Mouse (Mus musculus): ENCODE data around the gene Cphx2.
"Not testable (repeated sequence)": the region's sequence is repeated elsewhere in the genome, so short reads cannot be mapped to it uniquely, and the experiment has no call there.

The Cphx2 gene

GRCm38 (mm10) chr14:26081216-26081615 is at the start of gene Cphx2:
Gene Cphx2 (plus strand): TSS chr14:26081516.
- in situ Hi-C loops (cut with MboI; ENCODE audit: low sequenced_read_pairs), result not testable (repeated sequence)

GRCm38 (mm10) chr14:26034364-26034763 is 47.0 kb upstream of the Cphx2 start:
- in situ Hi-C loops (cut with MboI; ENCODE audit: low sequenced_read_pairs), result not testable (repeated sequence)

DNA sequence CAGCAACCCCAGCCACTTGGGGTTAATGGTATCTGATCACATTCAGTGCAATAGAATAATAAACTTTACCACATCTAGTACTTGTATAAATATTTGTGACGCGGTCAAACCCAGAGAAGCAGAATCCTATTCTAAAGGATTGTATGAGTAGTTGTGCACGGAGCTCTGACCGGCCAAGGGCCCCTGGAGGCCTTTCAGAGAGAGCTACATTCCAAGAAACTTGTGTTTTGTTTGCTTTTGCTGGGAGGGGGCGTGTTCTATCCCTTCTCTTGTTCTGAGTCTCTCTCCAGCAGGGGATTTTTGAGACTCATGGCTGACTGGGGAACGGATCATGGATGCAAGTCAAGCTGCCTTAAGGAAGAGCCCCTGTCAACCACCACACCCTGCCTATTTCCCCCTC is 45.9 kb upstream of the Cphx2 start:
- in situ Hi-C loops (cut with MboI; ENCODE audit: low sequenced_read_pairs), result not testable (repeated sequence)

- in situ Hi-C loops (cut with MboI; ENCODE audit: low sequenced_read_pairs), result not testable (repeated sequence)
Measured at GRCm38 (mm10) chr14:26042611-26043010, 38.7 kb upstream of the Cphx2 start, which contains the start of gene Gm9780. Gene Gm9780 (minus strand): TSS chr14:26042711.

GRCm38 (mm10) chr14:26045007-26045406 is 36.3 kb upstream of the Cphx2 start:
- in situ Hi-C loops (cut with MboI; ENCODE audit: low sequenced_read_pairs), result not testable (repeated sequence)

GRCm38 (mm10) chr14:26047026-26047425 is 34.3 kb upstream of the Cphx2 start:
- in situ Hi-C loops (cut with MboI; ENCODE audit: low sequenced_read_pairs), result not testable (repeated sequence)

GRCm38 (mm10) chr14:26048767-26049166 is 32.5 kb upstream of the Cphx2 start:
- in situ Hi-C loops (cut with MboI; ENCODE audit: low sequenced_read_pairs), result not testable (repeated sequence)

DNA sequence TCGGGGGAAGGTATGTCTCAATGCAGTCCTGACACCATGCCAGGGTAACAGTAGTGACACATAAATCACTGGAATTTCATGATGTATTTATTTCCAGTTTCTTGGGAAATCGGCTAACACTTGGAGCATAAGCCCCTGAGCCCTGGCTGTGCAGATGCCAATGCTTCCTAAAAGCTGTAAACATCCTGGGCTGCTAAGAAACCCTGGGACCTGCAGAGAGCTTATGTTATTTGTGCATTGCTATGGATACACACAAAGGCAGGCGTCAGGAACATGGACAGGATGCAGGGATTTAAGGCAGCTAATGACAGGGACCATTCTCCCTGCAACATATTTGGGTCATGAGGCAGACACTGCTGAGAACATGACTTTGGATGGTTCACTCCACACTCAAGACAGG is 23.1 kb upstream of the Cphx2 start:
- in situ Hi-C loops (cut with MboI; ENCODE audit: low sequenced_read_pairs), result not testable (repeated sequence)

GRCm38 (mm10) chr14:26059362-26059761 is 22.0 kb upstream of the Cphx2 start:
- in situ Hi-C loops (cut with MboI; ENCODE audit: low sequenced_read_pairs), result not testable (repeated sequence)

- in situ Hi-C loops (cut with MboI; ENCODE audit: low sequenced_read_pairs), result not testable (repeated sequence)
Measured at GRCm38 (mm10) chr14:26066574-26067324, 14.6 kb upstream of the Cphx2 start.

- in situ Hi-C loops (cut with MboI; ENCODE audit: low sequenced_read_pairs), result not testable (repeated sequence)
Measured at GRCm38 (mm10) chr14:26067325-26067633, 14.0 kb upstream of the Cphx2 start, which contains the start of gene Tmem254c. Gene Tmem254c (minus strand): TSS chr14:26067355.

DNA sequence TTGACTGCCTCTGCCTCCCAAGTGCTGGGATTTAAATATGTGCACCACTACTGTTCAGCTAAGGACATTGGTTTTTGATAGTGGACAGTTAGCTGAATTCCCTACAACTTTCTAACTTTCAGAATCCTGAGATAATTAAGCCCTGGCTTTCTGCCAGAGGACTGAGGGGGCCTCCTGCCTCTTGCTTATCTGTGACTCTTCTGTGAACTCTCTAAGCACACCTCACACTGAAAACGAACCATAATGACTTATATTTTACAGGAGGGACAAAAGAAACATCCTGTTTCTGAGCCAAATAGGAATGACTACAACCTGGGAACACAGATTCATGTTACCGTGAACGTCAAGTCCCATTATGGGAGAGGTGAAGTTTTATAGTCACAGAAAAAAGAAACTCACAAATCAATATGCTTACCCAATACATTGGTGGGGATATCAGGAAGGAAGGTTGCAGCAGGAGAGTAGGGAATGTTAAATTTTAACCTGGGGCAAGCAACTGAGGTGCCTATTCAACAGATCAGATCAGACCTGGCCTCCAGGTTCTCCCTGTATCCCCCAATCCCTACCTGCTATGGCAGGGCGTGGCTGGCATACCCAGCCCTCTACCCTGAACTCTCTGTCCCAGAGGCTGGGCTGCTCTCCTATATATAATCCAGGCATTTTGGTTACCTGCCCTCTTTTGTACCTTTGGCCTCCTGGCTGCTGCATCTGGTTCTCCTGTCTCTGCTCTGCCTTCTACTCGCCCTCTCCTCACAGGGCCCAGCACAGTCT is 4.5 kb upstream of the Cphx2 start:
- in situ Hi-C loops (cut with MboI; ENCODE audit: low sequenced_read_pairs), result not testable (repeated sequence)

- in situ Hi-C loops (cut with MboI; ENCODE audit: low sequenced_read_pairs), result not testable (repeated sequence)
Measured at GRCm38 (mm10) chr14:26081997-26082396, 681 bp downstream of the Cphx2 start, which contains the start of gene Cphx3. Gene Cphx3 (plus strand): TSS chr14:26082297.

DNA sequence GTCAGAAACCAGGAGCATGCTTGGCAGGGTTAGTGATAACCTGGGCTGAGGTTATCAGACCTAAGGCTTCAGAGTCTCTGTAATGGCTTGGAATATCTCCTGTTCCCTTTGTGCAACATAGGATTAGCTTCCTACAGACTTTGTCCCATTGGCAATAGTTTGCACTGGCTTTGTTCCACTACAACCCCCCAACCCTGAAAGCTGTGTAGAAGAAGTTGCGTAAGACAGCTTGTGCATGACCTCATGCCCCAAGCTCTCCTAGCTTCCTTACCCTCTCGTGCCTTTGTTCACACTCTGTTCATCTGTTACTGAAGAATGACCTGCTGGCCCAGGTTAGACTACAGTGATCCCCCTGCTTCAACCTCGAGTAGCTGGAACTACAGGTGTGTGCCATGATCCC is 16.3 kb downstream of the Cphx2 start:
- in situ Hi-C loops (cut with MboI; ENCODE audit: low sequenced_read_pairs), result not testable (repeated sequence)

GRCm38 (mm10) chr14:26118150-26118549 is 36.8 kb downstream of the Cphx2 start, which contains the start of gene Duxbl2:
Gene Duxbl2 (plus strand): TSS chr14:26118349.
- in situ Hi-C loops (cut with MboI; ENCODE audit: low sequenced_read_pairs), result not testable (repeated sequence)

- in situ Hi-C loops (cut with MboI; ENCODE audit: low sequenced_read_pairs), result not testable (repeated sequence)
Measured at GRCm38 (mm10) chr14:26118550-26119000, 37.3 kb downstream of the Cphx2 start.

GRCm38 (mm10) chr14:26119095-26119494 is 37.8 kb downstream of the Cphx2 start:
- in situ Hi-C loops (cut with MboI; ENCODE audit: low sequenced_read_pairs), result not testable (repeated sequence)
